Mouse (Mus musculus): Measurements from ENCODE around the gene Fam8a1.
A peak's percentile ranks its signal among the peaks of the same experiment; 100 is the strongest.

DNA sequence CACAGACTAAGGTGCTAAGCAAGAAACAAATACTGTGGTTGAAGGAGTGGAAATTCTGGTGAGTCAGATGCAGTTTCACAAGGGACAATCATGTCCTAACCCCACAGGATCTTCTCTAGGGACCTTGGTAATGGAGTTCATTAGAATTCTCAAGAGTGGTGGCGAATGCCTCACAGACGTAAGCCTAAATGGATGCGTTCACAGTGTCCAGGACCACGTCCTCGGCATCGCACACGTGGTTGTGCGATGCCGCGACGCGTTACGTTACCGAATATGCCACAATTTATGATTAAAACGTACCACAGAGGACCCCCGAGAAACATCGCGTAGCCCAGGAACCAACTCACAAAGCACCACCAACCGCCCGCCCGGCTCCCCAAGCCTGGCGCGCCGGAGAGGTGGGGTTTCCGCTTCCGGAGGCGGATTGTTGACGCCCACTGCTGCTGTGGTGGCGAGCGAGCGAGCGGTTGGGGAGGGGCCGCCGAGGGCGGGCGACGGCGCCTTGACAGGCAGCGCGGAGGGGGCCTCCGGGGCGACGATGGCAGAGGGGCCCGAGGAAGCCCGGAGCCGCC lies at the start of gene Fam8a1:
- TF ChIP-seq POLR2A (IDR thresholded peaks at IDR 0.05; ENCODE audit: insufficient read depth, low read depth, low read length) (no peak; the same call in none of the 2 replicates), EP300 (IDR thresholded peaks at IDR 0.05; ENCODE audit: insufficient read depth, low read depth, low read length) (0 out of 2 replicates have a peak, but pooled peaks have one; percentile 22)

Measured in heart, adult 2 months (tissue).